Mouse (Mus musculus) mouse embryonic stem cell (cell line): ENCODE data around the gene Tigd2.

Experiments used
- in situ Hi-C, 2 experiments: fragments of 300-500 bp; cut with MboI; formaldehyde crosslinking; loops; 1 replicate in 1 of 2; 3 replicates in 1 of 2; pipeline ENCODE4 v1.14.3; 2019 to 2020; ENCODE audit warnings: low sequenced_read_pairs in 2 of 2, low pct_unique_long_range_greater_than_20kb in 1 of 2, mixed read lengths in 1 of 2; ENCODE audit not compliant: unreplicated experiment in 1 of 2

Gene Tigd2

DNA sequence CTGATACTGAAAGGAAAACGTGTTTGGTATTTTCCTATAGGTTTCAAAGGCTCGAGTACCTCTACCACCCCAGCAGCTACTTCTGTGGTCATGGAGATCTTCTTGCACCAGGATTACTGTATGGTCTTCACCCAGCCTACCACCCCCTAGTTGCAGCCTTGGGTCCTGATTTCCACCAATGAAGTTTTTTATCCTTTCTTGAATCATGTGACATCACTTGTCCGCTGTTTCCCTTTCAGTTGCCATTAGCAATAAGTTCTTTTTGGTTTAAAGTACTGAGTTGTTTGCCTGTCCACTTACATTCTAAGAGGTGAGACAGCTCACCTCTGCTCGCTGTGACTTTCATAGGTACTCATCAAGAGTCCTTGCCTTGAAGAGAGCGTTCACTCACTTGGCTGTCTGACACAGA, 633 bp downstream of the Tigd2 start:
- in situ Hi-C loops: no loop called here

DNA sequence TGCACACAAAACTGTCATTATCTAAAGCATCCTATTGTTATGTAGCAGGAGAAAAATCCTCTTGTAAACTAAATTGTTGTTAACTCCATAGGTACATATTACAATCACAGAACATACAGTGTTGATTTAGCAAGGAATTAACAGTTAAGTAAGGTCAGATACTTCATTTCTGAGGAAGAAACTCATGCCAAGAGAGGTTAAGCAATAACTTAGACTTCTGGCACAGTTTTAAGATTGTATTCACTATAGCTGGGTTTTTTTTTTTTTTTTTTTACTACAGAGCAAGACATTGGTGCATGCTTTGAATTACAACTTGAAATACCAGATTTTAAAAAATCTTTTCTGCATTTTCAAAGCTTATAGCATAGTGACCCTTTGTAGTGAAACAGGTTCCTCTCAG, 24.5 kb downstream of the Tigd2 start:
- in situ Hi-C loops: no loop called here

DNA sequence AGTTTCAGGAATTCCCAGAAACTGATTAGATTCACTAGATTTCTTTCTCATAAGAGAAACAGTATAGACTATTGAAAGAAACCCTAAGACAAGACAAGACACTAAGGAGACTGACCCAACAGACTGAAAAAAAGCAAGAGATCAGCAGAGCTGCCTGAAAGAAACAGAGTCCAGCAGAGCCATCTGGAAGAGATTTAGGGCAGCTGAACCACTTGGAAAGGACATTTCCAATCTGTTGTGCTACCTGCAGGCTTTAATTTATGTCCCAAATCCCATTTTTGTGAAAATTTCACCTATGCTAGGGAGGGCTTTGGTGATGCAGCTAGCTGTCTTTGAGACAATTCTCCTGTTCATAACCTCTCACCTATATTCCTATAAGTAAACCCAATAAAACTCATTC, 25.0 kb downstream of the Tigd2 start:
- in situ Hi-C loops: no loop called here

DNA sequence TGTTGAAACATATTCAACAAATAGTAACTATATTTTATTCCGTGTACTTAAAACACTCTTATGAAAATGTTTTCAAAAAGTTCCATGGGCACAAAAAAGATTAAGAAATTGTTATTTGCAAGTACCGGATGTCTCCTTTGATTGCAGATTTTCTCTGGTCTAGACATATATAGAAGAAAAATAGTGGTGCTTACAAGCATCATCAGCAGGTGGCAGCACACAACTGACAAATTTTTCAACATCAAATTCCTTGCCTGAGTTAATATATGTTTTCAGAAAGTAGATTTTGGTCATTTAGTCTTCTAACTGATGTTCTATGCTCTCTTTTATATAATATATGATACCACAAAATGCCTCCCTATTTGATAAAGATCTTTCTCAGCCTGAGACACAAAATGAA, 41.0 kb downstream of the Tigd2 start:
- in situ Hi-C loops: loop anchor here (5.0 to 10.0 kb wide), 2 partner anchors 235 to 238 kb away; no protein-coding TSS in a partner anchor

DNA sequence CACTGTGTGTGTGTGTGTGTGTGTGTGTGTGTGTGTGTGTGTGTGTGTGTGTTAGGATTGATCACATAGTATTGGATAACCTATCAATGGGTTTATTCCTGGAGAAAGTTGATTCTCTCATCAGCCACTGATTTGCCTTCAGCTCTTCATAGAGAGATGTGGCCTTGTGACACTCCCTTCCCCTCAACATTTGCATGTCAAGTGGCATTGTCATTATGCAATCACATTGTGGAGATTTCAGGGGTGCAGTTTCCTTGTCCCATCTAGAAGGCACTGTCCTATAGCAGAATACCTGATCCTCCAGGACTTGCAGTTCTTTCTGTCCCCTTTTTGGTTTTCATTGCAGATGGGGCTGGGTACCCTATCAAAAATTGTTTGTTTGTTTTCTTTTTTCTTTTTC, 41.9 kb downstream of the Tigd2 start:
- in situ Hi-C loops: loop anchor here (5.0 to 10.0 kb wide), 2 partner anchors 234 to 237 kb away; no protein-coding TSS in a partner anchor

DNA sequence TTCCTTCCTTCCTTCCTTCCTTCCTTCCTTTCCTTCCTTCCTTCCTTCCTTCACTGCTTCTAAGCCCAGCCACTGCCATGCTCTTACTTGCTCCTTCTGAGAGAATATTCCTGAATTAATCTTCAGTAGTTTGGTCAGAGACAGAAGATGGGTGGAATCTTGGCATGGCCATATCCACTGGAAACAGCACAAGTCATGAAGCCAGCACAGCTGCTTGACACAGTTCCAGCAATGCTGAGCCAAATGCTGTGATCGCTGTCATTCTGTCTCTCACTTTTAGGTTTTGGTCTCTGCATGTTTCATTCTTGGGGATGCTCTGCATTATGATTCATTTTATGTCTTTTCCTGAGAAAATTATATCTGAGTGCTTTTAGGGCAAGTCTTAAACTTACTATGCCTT, 47.2 kb downstream of the Tigd2 start:
- in situ Hi-C loops: loop anchor here in 1 of 2 experiments (10.0 kb wide), 1 partner anchor 229 kb away; no protein-coding TSS in a partner anchor
